Mouse (Mus musculus) forebrain, embryonic 16.5 days (tissue): ENCODE measurements around the gene Nlrp4b. TPM values are rescaled to one million over a fixed set of nuclear protein-coding genes. Genes with fewer than 3 reads are reported as not detected.
"Not testable (repeated sequence)": the region's sequence is repeated elsewhere in the genome, so short reads cannot be mapped to it uniquely, and the experiment has no call there.

Experiments
- ATAC-seq: fragments of 200-750 bp; cut with Nextera tagmentation; 2 replicates; pipeline ENCODE4 v1.8.0; 2017; ENCODE audit warnings: mild to moderate bottlenecking, moderate library complexity
- H3K27ac ChIP-seq: fragments of 300-500 bp; sonication (generic); 2 replicates; pipeline ENCODE4 v1.5.1; 2014; ENCODE audit warnings: low read length, control low read depth
- H3K27me3 ChIP-seq: fragments of 300-500 bp; sonication (generic); replicated peaks from 2 replicates; pipeline ENCODE4 v1.6.1; 2014; ENCODE audit warnings: low read length; ENCODE audit not compliant: control insufficient read depth, insufficient read depth
- H3K36me3 ChIP-seq: fragments of 300-500 bp; sonication (generic); 2 replicates; pipeline ENCODE4 v1.6.1; 2014; ENCODE audit not compliant: control insufficient read depth, insufficient read depth
- H3K4me1 ChIP-seq: fragments of 300-500 bp; sonication (generic); replicated peaks from 2 replicates; pipeline ENCODE4 v1.6.1; 2014; ENCODE audit warnings: low read length; ENCODE audit not compliant: control insufficient read depth, insufficient read depth
- H3K4me2 ChIP-seq: fragments of 300-500 bp; sonication (generic); 2 replicates; pipeline ENCODE4 v1.6.1; 2014; ENCODE audit warnings: mild to moderate bottlenecking, low read length, control low read depth
- H3K4me3 ChIP-seq: fragments of 300-500 bp; sonication (generic); replicated peaks from 2 replicates; pipeline ENCODE4 v1.5.1; 2014; ENCODE audit warnings: mild to moderate bottlenecking, low read length, control low read depth
- H3K9ac ChIP-seq: fragments of 300-500 bp; sonication (generic); replicated peaks from 2 replicates; pipeline ENCODE4 v1.6.1; 2014; ENCODE audit warnings: low read depth, low read length, control low read depth
- H3K9me3 ChIP-seq: fragments of 300-500 bp; sonication (generic); 2 replicates; pipeline ENCODE4 v1.6.1; 2016; ENCODE audit warnings: low read length; ENCODE audit not compliant: control insufficient read depth
- WGBS: fragments of 180-500 bp; shearing (Covaris S2); extraction: QIAGEN DNeasy Blood & Tissue Kit; methylation state at CpG from one replicate; pipeline ENCODE4 v1.1.7; 2014; 5-methylcytosine and 5-hydroxymethylcytosine counted together
- polyA plus RNA-seq: library from polyadenylated mRNA; unstranded; fragments of >200 nt; fragmentation: Nextera tagmentation; extraction: Ambion mirVana; gene quantifications from 2 replicates; pipeline ENCODE4 v1.2.1, GENCODE M21; 2015

Gene Nlrp4b
- polyA plus RNA-seq = not detected in 2 replicates

- Histone ChIP-seq H3K27ac (no peak within 1 kb of the TSS), H3K9me3 (peaks cover 21% of the 10 kb centered on the region), H3K27me3 (no peaks in the 10 kb centered on the region), H3K4me3 (no peak within 1 kb of the TSS), H3K9ac (no peak within 1 kb of the TSS), H3K36me3 (no peaks in the 10 kb centered on the region), H3K4me1 (no peaks in the 10 kb centered on the region), H3K4me2 (no peak within 1 kb of the TSS)
- no peak for ATAC-seq
- WGBS = 94% methylated on average over 1 of the region's 1 CpGs
These were observed at the start of gene Nlrp4b for GRCm38 (mm10) chr7:10687489-10687888. Gene Nlrp4b (plus strand): TSS chr7:10687789.

DNA sequence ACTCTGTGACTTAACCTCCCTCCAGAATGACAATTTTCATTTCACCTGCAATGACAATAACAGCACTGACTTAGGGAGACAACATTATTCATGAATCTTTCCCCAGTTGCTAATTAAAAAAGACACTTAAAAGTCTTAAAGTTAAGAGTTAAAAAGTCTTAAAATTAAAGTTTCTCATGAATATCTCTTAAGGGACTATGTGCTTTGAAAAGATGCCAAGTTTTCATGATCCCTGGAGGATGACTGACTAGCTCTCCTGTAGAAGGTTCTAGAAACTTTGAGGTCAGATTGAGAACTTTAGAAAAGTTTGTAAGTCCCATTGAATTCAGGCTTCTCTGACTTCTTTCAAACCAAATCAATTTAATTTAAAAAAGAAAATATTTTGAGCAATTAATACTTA is 66.7 kb downstream of the Nlrp4b start, which contains the start of gene Vmn1r71:
Gene Vmn1r71, minus strand, starts transcription at position 101 of the 400 bp plus-strand sequence.
- Histone ChIP-seq H3K36me3 (no peaks in the 10 kb centered on the region), H3K27ac (no peak within 1 kb of the TSS), H3K4me2 (no peak within 1 kb of the TSS), H3K4me3 (no peak within 1 kb of the TSS), H3K9ac (no peak within 1 kb of the TSS), H3K9me3 (0 out of 2 replicates have a peak, but pooled peaks cover 4% of the 10 kb centered on the region), H3K4me1 (no peaks in the 10 kb centered on the region), H3K27me3 (no peaks in the 10 kb centered on the region)
- ATAC-seq = no peak

- not testable (repeated sequence) for H3K4me1 ChIP-seq, H3K27me3 ChIP-seq, H3K4me2 ChIP-seq, H3K27ac ChIP-seq, H3K4me3 ChIP-seq, H3K9me3 ChIP-seq, ATAC-seq, H3K36me3 ChIP-seq, H3K9ac ChIP-seq
These were observed 70.0 kb downstream of the Nlrp4b start for GRCm38 (mm10) chr7:10757551-10757950.

Other genes starting within 250 kb of the Nlrp4b start
- not detected in 2 replicates for gene Vmn1r67, start 244.5 kb upstream of the Nlrp4b start, polyA plus RNA-seq
- gene Zik1, start 192.4 kb upstream of the Nlrp4b start, polyA plus RNA-seq = 56.5 and 62.9 TPM in 2 replicates
- not detected in 2 replicates for gene Vmn1r68, start 129.3 kb upstream of the Nlrp4b start, polyA plus RNA-seq
- gene Vmn1r69, start 74.1 kb upstream of the Nlrp4b start, polyA plus RNA-seq = not detected in 2 replicates
- gene Vmn1r70, start 56.3 kb upstream of the Nlrp4b start, polyA plus RNA-seq = not detected in 2 replicates
- not detected in 2 replicates for gene Vmn1r71, start 66.6 kb downstream of the Nlrp4b start, polyA plus RNA-seq
- not detected in 2 replicates for gene Zscan4b, start 217.3 kb downstream of the Nlrp4b start, polyA plus RNA-seq